Mouse (Mus musculus) ES-Bruce4 (cell line): ENCODE measurements around the gene 4921536K21Rik. TPM values are rescaled to one million over a fixed set of nuclear protein-coding genes. Genes with fewer than 3 reads are reported as not detected.
A peak's percentile ranks its signal among the peaks of the same experiment; 100 is the strongest.

Source experiments
- H3K27ac ChIP-seq: 2 replicates; pipeline ENCODE4 v1.5.1; 2012; ENCODE audit warnings: low read length, inconsistent platforms; ENCODE audit not compliant: insufficient read depth
- H3K27me3 ChIP-seq: 2 replicates; pipeline ENCODE4 v1.6.1; 2012; ENCODE audit warnings: mild to moderate bottlenecking, low read length, inconsistent platforms; ENCODE audit not compliant: control insufficient read depth, poor library complexity, insufficient read depth, severe bottlenecking
- H3K36me3 ChIP-seq: 2 replicates; pipeline ENCODE4 v1.6.1; 2012; ENCODE audit warnings: inconsistent platforms, mild to moderate bottlenecking, low read length, moderate library complexity; ENCODE audit not compliant: control insufficient read depth, poor library complexity, insufficient read depth, severe bottlenecking
- H3K4me1 ChIP-seq: one replicate; pipeline ENCODE4 v1.8.1; 2011; ENCODE audit warnings: low read length; ENCODE audit not compliant: control insufficient read depth, insufficient read depth
- H3K4me3 ChIP-seq: 2 replicates; pipeline ENCODE4 v1.5.1; 2011; ENCODE audit warnings: low read depth, mild to moderate bottlenecking, low read length
- H3K9ac ChIP-seq: 2 replicates; pipeline ENCODE4 v1.6.1; 2012; ENCODE audit warnings: low read depth, mild to moderate bottlenecking, inconsistent platforms; ENCODE audit not compliant: poor library complexity, severe bottlenecking
- H3K9me3 ChIP-seq: replicated peaks from 2 replicates; pipeline ENCODE4 v1.6.1; 2012; ENCODE audit warnings: mild to moderate bottlenecking, low read length, inconsistent platforms; ENCODE audit not compliant: control insufficient read depth, poor library complexity, insufficient read depth, severe bottlenecking
- CTCF ChIP-seq: IDR thresholded peaks from one replicate; pipeline ENCODE4 v1.8.1; 2011; ENCODE audit warnings: low read depth, low read length
- EP300 ChIP-seq: IDR thresholded peaks from 2 replicates; pipeline ENCODE4 v1.6.1; 2011; ENCODE audit warnings: low read depth, low read length; ENCODE audit not compliant: insufficient read depth
- POLR2A ChIP-seq: IDR thresholded peaks from one replicate; pipeline ENCODE4 v1.8.1; 2011; ENCODE audit warnings: low read length; ENCODE audit not compliant: insufficient read depth
- polyA plus RNA-seq: library from polyadenylated mRNA; stranded (reverse); fragments of >200 nt; gene quantifications from 2 replicates; pipeline ENCODE4 v1.2.4, GENCODE M21; 2011; ENCODE audit warnings: low read depth; ENCODE audit not compliant: missing spikeins, insufficient read depth, insufficient read length

Gene 4921536K21Rik
- polyA plus RNA-seq, 1 experiment, result 0.72 TPM

- peak overlapping the region; percentile 52; the same call in 1 of the 2 replicates for H3K27ac ChIP-seq
- no peaks in the 10 kb centered on the region for H3K27me3 ChIP-seq
- H3K9ac ChIP-seq, result peak overlapping the region; percentile 76
- H3K9me3 ChIP-seq, result no peaks in the 10 kb centered on the region
- H3K4me1 ChIP-seq, result no peaks in the 10 kb centered on the region
- 0 out of 2 replicates have a peak, but pooled peaks cover 2% of the 10 kb centered on the region for H3K36me3 ChIP-seq
- H3K4me3 ChIP-seq, result peak overlapping the region; percentile 80
- TF ChIP-seq POLR2A, result no peak
- no peak for TF ChIP-seq CTCF
- TF ChIP-seq EP300, result no peak
These were observed 560 bp upstream of the 4921536K21Rik start for GRCm38 (mm10) chr11:3895458-3895857.

GRCm38 (mm10) chr11:3893970-3894369 is 928 bp downstream of the 4921536K21Rik start:
- H3K4me1 ChIP-seq, result no peaks in the 10 kb centered on the region
- TF ChIP-seq CTCF (no peak), EP300 (no peak), POLR2A (no peak)
- H3K36me3 ChIP-seq, result 0 out of 2 replicates have a peak, but pooled peaks cover 2% of the 10 kb centered on the region
- peak overlapping the region; percentile 76; the same call in 1 of the 2 replicates for H3K9ac ChIP-seq
- H3K9me3 ChIP-seq, result no peaks in the 10 kb centered on the region
- H3K27ac ChIP-seq, result no peak overlapping the region
- no peaks in the 10 kb centered on the region for H3K27me3 ChIP-seq
- H3K4me3 ChIP-seq, result no peak overlapping the region

GRCm38 (mm10) chr11:3887331-3887730 is 7.6 kb downstream of the 4921536K21Rik start:
- no peaks in the 10 kb centered on the region for H3K36me3 ChIP-seq
- no peak overlapping the region for H3K4me3 ChIP-seq
- TF ChIP-seq EP300 (0 out of 2 replicates have a peak, but pooled peaks have one; percentile 54), POLR2A (no peak)
- H3K9me3 ChIP-seq, result no peaks in the 10 kb centered on the region
- no peak overlapping the region for H3K9ac ChIP-seq
- peaks cover 4% of the 10 kb centered on the region for H3K4me1 ChIP-seq
- H3K27ac ChIP-seq, result no peak overlapping the region
- no peaks in the 10 kb centered on the region for H3K27me3 ChIP-seq

GRCm38 (mm10) chr11:3883711-3884110 is 11.2 kb downstream of the 4921536K21Rik start:
- Histone ChIP-seq H3K9ac (no peak overlapping the region), H3K27ac (no peak overlapping the region), H3K27me3 (no peaks in the 10 kb centered on the region), H3K9me3 (no peaks in the 10 kb centered on the region), H3K4me3 (no peak overlapping the region), H3K36me3 (no peaks in the 10 kb centered on the region), H3K4me1 (peaks cover 4% of the 10 kb centered on the region)
- TF ChIP-seq EP300, result no peak
- TF ChIP-seq CTCF, result no peak
- no peak for TF ChIP-seq POLR2A

- no peaks in the 10 kb centered on the region for H3K27me3 ChIP-seq
- no peaks in the 10 kb centered on the region for H3K4me1 ChIP-seq
- H3K9me3 ChIP-seq, result no peaks in the 10 kb centered on the region
- no peak overlapping the region for H3K9ac ChIP-seq
- no peaks in the 10 kb centered on the region for H3K36me3 ChIP-seq
- no peak overlapping the region for H3K27ac ChIP-seq
- TF ChIP-seq POLR2A, result no peak
- TF ChIP-seq CTCF, result peak; percentile 59
- TF ChIP-seq EP300, result no peak
- H3K4me3 ChIP-seq, result no peak overlapping the region
These were observed 15.1 kb downstream of the 4921536K21Rik start for GRCm38 (mm10) chr11:3879836-3880235.

GRCm38 (mm10) chr11:3878660-3879059 is 16.2 kb downstream of the 4921536K21Rik start:
- no peak for TF ChIP-seq CTCF
- TF ChIP-seq EP300, result no peak
- H3K27me3 ChIP-seq, result no peaks in the 10 kb centered on the region
- no peaks in the 10 kb centered on the region for H3K9me3 ChIP-seq
- H3K9ac ChIP-seq, result no peak overlapping the region
- no peaks in the 10 kb centered on the region for H3K36me3 ChIP-seq
- H3K4me1 ChIP-seq, result no peaks in the 10 kb centered on the region
- H3K4me3 ChIP-seq, result no peak overlapping the region
- no peak overlapping the region for H3K27ac ChIP-seq
